Mouse (Mus musculus) MEL (cell line): Measurements from ENCODE around the gene Vegfb.

Source experiments
- CTCF ChIP-seq, 3 experiments: IDR thresholded peaks in 2 of 3; conservative IDR thresholded peaks in 1 of 3; 2 replicates each; pipeline ENCODE4 v1.5.1; 2011 to 2012; ENCODE audit warnings: low read length in 3 of 3, low read depth in 2 of 3, mild to moderate bottlenecking in 2 of 3, improper control_type of control experiment in 1 of 3, inconsistent platforms in 1 of 3, mixed read lengths in 1 of 3, moderate library complexity in 1 of 3; ENCODE audit not compliant: control insufficient read depth in 1 of 3, insufficient read depth in 1 of 3, poor library complexity in 1 of 3, severe bottlenecking in 1 of 3
- EP300 ChIP-seq, 2 experiments: IDR thresholded peaks; 2 replicates each; pipeline ENCODE4 v1.6.1; 2011; ENCODE audit warnings: improper control_type of control experiment in 2 of 2, low read length in 2 of 2, low read depth in 1 of 2, mild to moderate bottlenecking in 1 of 2
- ETS1 ChIP-seq: IDR thresholded peaks from 2 replicates; pipeline ENCODE4 v1.6.1; 2012; ENCODE audit warnings: low read depth, mild to moderate bottlenecking, inconsistent platforms, low read length, improper control_type of control experiment, moderate library complexity
- MAX ChIP-seq: IDR thresholded peaks from 2 replicates; pipeline ENCODE4 v1.6.1; 2011; ENCODE audit warnings: low read length, improper control_type of control experiment
- MYC ChIP-seq: IDR thresholded peaks from 2 replicates; pipeline ENCODE4 v1.6.1; 2011; ENCODE audit warnings: low read depth, mild to moderate bottlenecking, low read length, improper control_type of control experiment, moderate library complexity
- POLR2A ChIP-seq, 2 experiments: IDR thresholded peaks; 2 replicates each; pipeline ENCODE4 v1.6.1; 2011 to 2012; ENCODE audit warnings: low read length in 2 of 2, mild to moderate bottlenecking in 2 of 2, control low read depth in 1 of 2, improper control_type of control experiment in 1 of 2, low read depth in 1 of 2, moderate library complexity in 1 of 2; ENCODE audit not compliant: control insufficient read depth in 1 of 2, insufficient read depth in 1 of 2, poor library complexity in 1 of 2
- POLR2AphosphoS2 ChIP-seq: IDR thresholded peaks from 2 replicates; pipeline ENCODE4 v1.6.1; 2011; ENCODE audit warnings: low read length, improper control_type of control experiment
- USF1 ChIP-seq: IDR thresholded peaks from 2 replicates; pipeline ENCODE4 v1.6.1; 2014; ENCODE audit warnings: low read depth, mild to moderate bottlenecking, inconsistent platforms, low read length, improper control_type of control experiment, moderate library complexity

DNA sequence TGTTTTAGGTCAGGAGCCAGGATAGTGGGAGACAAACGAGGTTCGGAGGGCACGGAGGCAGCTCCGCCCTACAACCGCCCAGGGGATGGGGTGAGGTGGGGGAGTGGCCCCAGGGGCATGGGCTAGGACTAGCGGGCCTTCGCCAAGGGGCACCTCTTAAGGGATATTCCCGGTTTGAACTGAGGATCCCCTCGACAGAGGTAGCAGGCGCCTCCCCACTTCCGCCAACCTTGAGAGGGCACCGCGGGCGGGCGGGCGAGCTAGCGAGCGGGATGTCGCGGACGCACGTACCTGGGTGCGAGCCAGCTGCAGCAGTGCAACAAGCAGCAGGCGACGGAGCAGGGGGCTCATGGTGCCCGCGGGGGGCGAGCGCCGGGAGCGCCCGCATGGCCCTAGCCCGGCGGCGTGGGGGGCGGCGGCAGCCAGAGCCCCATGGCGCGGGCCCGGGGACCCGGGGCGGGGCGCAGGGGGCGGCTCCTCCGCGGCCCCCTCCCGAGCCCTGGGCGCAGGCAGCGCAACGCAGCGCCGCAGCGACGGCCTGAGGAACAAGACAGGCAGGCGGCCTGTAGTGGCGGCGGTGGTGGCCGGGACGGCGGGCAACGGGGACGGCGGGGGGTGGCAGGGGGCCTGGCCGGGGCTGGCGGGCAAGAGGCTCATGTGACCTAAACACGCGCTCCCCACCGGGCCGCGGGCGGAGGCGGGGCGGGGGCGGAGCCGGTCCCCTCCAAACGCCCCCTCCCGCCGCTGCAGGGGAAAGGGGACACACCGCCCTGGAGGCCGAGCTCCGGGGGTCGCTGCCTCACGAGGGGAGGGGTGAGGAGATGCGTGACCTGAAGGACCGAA is at the start of gene Vegfb:
- TF ChIP-seq POLR2A (IDR thresholded peaks at IDR 0.05; ENCODE audit: control insufficient read depth in 1 of 2, insufficient read depth in 1 of 2, low read depth in 1 of 2, low read length in 2 of 2, poor library complexity in 1 of 2) (peak in 1 of 2 experiments; percentile 52; a peak in 2 of 4 replicates), USF1 (peak; percentile 79), CTCF (IDR thresholded peaks at IDR 0.05 in 2 of 3, conservative IDR thresholded peaks at IDR 0.05 in 1 of 3; ENCODE audit: control insufficient read depth in 1 of 3, insufficient read depth in 1 of 3, low read depth in 2 of 3, low read length in 3 of 3, poor library complexity in 1 of 3, severe bottlenecking in 1 of 3) (no peak), EP300 (IDR thresholded peaks at IDR 0.05; ENCODE audit: low read depth in 1 of 2, low read length in 2 of 2) (no peak), ETS1 (no peak), POLR2AphosphoS2 (0 out of 2 replicates have a peak, but pooled peaks have one; percentile 32), MYC (no peak), MAX (no peak; the same call in 1 of the 2 replicates)
